Mouse (Mus musculus): ENCODE measurements around the gene Islr. TPM values are rescaled to one million over a fixed set of nuclear protein-coding genes. Genes with fewer than 3 reads are reported as not detected.

Islr gene
- polyA plus RNA-seq, 1 experiment from 2014 or later, result 128 TPM

DNA sequence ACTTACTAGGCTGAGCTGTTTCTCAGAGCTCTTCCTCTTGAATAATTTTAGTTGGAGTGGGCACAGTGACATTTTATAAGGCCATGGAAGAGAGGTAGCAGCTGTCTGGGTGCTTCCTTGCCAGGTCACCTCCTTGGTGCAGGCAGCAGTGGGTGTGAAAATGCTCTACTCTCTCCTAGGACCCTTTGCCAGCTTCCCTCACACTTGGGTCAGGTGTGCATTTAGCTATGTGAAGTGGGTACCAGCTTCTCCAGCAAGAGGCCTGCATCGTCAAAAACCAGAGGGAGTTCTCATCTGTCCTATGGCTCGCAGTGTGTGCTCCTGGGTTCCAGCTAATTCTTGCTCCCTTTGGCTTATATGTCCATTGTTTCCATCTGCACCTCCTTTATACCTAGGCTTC, 24.7 kb downstream of the Islr start:
- Histone ChIP-seq H3K4me3 (replicated peaks; ENCODE audit: low read length) (no peak overlapping the region), H3K4me2 (ENCODE audit: low read depth, low read length) (no peak overlapping the region), H3K27ac (ENCODE audit: low read length) (no peak overlapping the region), H3K9me3 (replicated peaks; ENCODE audit: control insufficient read depth, low read length) (no peaks in the 10 kb centered on the region), H3K9ac (ENCODE audit: low read length) (no peak overlapping the region), H3K4me1 (ENCODE audit: control insufficient read depth, insufficient read depth, low read length) (no peaks in the 10 kb centered on the region), H3K27me3 (ENCODE audit: control insufficient read depth, insufficient read depth, low read length) (no peaks in the 10 kb centered on the region), H3K36me3 (ENCODE audit: control insufficient read depth, insufficient read depth, low read length) (no peaks in the 10 kb centered on the region)
- 86% methylated on average over 2 of the region's 2 CpGs for WGBS
- ATAC-seq (ENCODE audit: insufficient read depth, low FRiP score), result no peak

DNA sequence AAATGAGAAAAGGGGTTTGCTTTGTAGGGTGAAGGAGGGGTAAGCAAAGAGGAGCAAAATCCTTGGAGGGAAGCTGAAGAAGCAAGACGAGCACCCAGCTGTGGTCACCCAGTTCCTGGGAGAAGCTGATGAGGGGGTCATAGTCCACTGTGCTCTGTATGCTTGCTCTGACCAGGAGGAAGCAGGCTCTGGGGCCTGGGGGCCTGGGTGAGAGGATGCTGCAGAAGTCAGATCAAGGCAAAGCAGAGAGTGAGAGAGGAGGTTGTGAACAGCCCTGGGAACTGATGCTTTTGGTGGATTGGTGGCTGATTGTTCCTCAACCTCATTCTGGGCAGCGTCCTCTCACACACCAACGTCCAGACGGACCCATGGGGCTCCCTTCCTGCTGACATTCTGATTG, 26.9 kb downstream of the Islr start:
- Histone ChIP-seq H3K9me3 (replicated peaks; ENCODE audit: control insufficient read depth, low read length) (no peaks in the 10 kb centered on the region), H3K27ac (ENCODE audit: low read length) (no peak overlapping the region), H3K9ac (ENCODE audit: low read length) (no peak overlapping the region), H3K27me3 (ENCODE audit: control insufficient read depth, insufficient read depth, low read length) (no peaks in the 10 kb centered on the region), H3K4me1 (ENCODE audit: control insufficient read depth, insufficient read depth, low read length) (no peaks in the 10 kb centered on the region), H3K4me3 (replicated peaks; ENCODE audit: low read length) (no peak overlapping the region), H3K36me3 (ENCODE audit: control insufficient read depth, insufficient read depth, low read length) (no peaks in the 10 kb centered on the region), H3K4me2 (ENCODE audit: low read depth, low read length) (no peak overlapping the region)
- WGBS, result 76% methylated on average over 4 of the region's 4 CpGs
- ATAC-seq (ENCODE audit: insufficient read depth, low FRiP score), result no peak

- peak overlapping the region; percentile 47; the same call in 1 of the 2 replicates for H3K27ac ChIP-seq (ENCODE audit: low read length)
- no peaks in the 10 kb centered on the region for H3K36me3 ChIP-seq (ENCODE audit: control insufficient read depth, insufficient read depth, low read length)
- no peaks in the 10 kb centered on the region for H3K4me1 ChIP-seq (ENCODE audit: control insufficient read depth, insufficient read depth, low read length)
- no peak overlapping the region for H3K4me3 ChIP-seq (replicated peaks; ENCODE audit: low read length)
- H3K4me2 ChIP-seq (ENCODE audit: low read depth, low read length), result no peak overlapping the region
- no peak overlapping the region for H3K9ac ChIP-seq (ENCODE audit: low read length)
- peak; percentile 47; the same call in 1 of the 2 replicates for ATAC-seq (ENCODE audit: insufficient read depth, low FRiP score)
- WGBS, result 27% methylated on average over 5 of the region's 5 CpGs
- no peaks in the 10 kb centered on the region for H3K9me3 ChIP-seq (replicated peaks; ENCODE audit: control insufficient read depth, low read length)
- no peaks in the 10 kb centered on the region for H3K27me3 ChIP-seq (ENCODE audit: control insufficient read depth, insufficient read depth, low read length)
Measured at GRCm38 (mm10) chr9:58175745-58176487, 28.2 kb downstream of the Islr start.

DNA sequence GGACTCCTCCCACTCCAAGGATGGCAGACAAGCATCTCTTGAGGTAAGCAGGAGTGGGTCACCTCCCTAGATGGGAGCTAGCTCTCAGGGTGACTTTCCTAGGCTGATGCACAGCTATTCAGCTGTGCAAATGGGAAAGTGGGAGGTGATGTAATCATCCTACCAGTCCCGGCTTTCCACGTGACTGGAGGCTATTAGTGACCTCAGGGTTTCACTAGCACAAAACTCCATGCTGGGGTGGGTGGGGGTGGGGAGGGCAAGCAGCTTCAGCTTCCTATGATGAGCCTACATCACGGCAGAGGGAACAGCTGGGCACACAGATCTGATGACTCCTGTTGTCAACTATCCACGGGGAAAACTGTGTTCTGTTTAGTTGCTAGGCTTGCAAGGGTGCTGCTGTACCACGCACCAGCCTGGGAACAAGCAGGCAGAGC, 29.3 kb downstream of the Islr start:
- H3K9me3 ChIP-seq (replicated peaks; ENCODE audit: control insufficient read depth, low read length), result no peaks in the 10 kb centered on the region
- H3K36me3 ChIP-seq (ENCODE audit: control insufficient read depth, insufficient read depth, low read length), result no peaks in the 10 kb centered on the region
- no peak overlapping the region for H3K9ac ChIP-seq (ENCODE audit: low read length)
- no peaks in the 10 kb centered on the region for H3K27me3 ChIP-seq (ENCODE audit: control insufficient read depth, insufficient read depth, low read length)
- H3K27ac ChIP-seq (ENCODE audit: low read length), result peak overlapping the region; percentile 47; the same call in 1 of the 2 replicates
- WGBS, result 31% methylated on average over 5 of the region's 5 CpGs
- no peak overlapping the region for H3K4me2 ChIP-seq (ENCODE audit: low read depth, low read length)
- no peak; the same call in 1 of the 2 replicates for ATAC-seq (ENCODE audit: insufficient read depth, low FRiP score)
- H3K4me3 ChIP-seq (replicated peaks; ENCODE audit: low read length), result no peak overlapping the region
- H3K4me1 ChIP-seq (ENCODE audit: control insufficient read depth, insufficient read depth, low read length), result no peaks in the 10 kb centered on the region

GRCm38 (mm10) chr9:58172863-58173262, 31.2 kb downstream of the Islr start:
- Histone ChIP-seq H3K27ac (ENCODE audit: low read length) (no peak overlapping the region), H3K9me3 (replicated peaks; ENCODE audit: control insufficient read depth, low read length) (no peaks in the 10 kb centered on the region), H3K36me3 (ENCODE audit: control insufficient read depth, insufficient read depth, low read length) (no peaks in the 10 kb centered on the region), H3K4me1 (ENCODE audit: control insufficient read depth, insufficient read depth, low read length) (no peaks in the 10 kb centered on the region), H3K9ac (ENCODE audit: low read length) (no peak overlapping the region), H3K27me3 (ENCODE audit: control insufficient read depth, insufficient read depth, low read length) (no peaks in the 10 kb centered on the region), H3K4me2 (ENCODE audit: low read depth, low read length) (no peak overlapping the region), H3K4me3 (replicated peaks; ENCODE audit: low read length) (no peak overlapping the region)
- WGBS, result 69% methylated on average over 2 of the region's 2 CpGs
- no peak for ATAC-seq (ENCODE audit: insufficient read depth, low FRiP score)

DNA sequence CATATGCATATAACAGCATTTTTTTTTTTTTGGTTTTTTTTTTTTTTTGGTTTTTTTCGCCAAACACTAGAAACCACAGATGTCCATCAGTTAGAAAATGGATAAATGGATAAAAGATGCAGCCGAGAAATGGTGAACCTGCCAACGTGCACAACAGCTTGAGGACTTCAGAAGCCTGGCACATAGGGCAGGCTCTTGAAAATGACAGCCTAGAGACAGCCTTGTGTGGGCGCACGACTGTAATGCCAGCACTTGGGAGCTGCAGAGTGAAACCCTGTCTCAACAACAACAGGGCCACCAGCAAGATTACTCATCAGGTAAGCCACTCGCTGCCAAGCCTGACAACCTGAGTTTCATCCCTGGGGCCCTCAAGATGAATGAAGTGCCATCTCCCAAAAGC, 34.7 kb downstream of the Islr start:
- Histone ChIP-seq H3K27me3 (ENCODE audit: control insufficient read depth, insufficient read depth, low read length) (no peaks in the 10 kb centered on the region), H3K36me3 (ENCODE audit: control insufficient read depth, insufficient read depth, low read length) (no peaks in the 10 kb centered on the region), H3K4me2 (ENCODE audit: low read depth, low read length) (no peak overlapping the region), H3K27ac (ENCODE audit: low read length) (no peak overlapping the region), H3K4me1 (ENCODE audit: control insufficient read depth, insufficient read depth, low read length) (no peaks in the 10 kb centered on the region), H3K9ac (ENCODE audit: low read length) (no peak overlapping the region), H3K4me3 (replicated peaks; ENCODE audit: low read length) (no peak overlapping the region), H3K9me3 (replicated peaks; ENCODE audit: control insufficient read depth, low read length) (peaks cover 5% of the 10 kb centered on the region; the same call in 1 of the 2 replicates)
- ATAC-seq (ENCODE audit: insufficient read depth, low FRiP score), result no peak
- WGBS, result 80% methylated on average over 6 of the region's 6 CpGs

DNA sequence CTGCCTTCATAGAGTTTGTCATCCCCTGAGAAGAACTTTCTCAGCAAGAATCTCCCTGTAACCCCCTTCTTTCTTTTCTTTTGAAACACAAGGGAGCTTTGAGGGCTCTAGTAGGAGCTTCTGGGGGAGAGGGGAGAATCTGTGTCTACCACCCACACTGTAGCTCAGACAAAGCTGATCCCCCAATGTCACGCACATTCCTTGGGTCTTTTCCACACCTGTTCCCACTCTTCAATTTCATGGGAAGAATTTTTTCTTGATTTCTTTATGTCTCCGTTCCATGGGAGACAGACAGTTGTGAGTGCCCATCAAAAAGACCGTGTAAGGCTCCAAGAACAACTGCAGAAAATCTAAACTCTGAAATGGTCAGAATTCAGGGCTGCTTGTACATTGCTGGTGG, 35.2 kb downstream of the Islr start:
- H3K4me3 ChIP-seq (replicated peaks; ENCODE audit: low read length), result no peak overlapping the region

GRCm38 (mm10) chr9:58165779-58166178, 38.3 kb downstream of the Islr start:
- Histone ChIP-seq H3K36me3 (ENCODE audit: control insufficient read depth, insufficient read depth, low read length) (no peaks in the 10 kb centered on the region), H3K4me3 (replicated peaks; ENCODE audit: low read length) (no peak overlapping the region), H3K27me3 (ENCODE audit: control insufficient read depth, insufficient read depth, low read length) (no peaks in the 10 kb centered on the region), H3K4me1 (ENCODE audit: control insufficient read depth, insufficient read depth, low read length) (peaks cover 2% of the 10 kb centered on the region; the same call in 1 of the 2 replicates), H3K27ac (ENCODE audit: low read length) (no peak overlapping the region), H3K9ac (ENCODE audit: low read length) (no peak overlapping the region), H3K4me2 (ENCODE audit: low read depth, low read length) (no peak overlapping the region), H3K9me3 (replicated peaks; ENCODE audit: control insufficient read depth, low read length) (peaks cover 5% of the 10 kb centered on the region; the same call in 1 of the 2 replicates)
- no peak for ATAC-seq (ENCODE audit: insufficient read depth, low FRiP score)
- 80% methylated on average over 1 of the region's 1 CpGs for WGBS

More for the DNA sequence above, 35.2 kb downstream of the Islr start:
- WGBS, result 57% methylated on average over 3 of the region's 3 CpGs
- H3K36me3 ChIP-seq (ENCODE audit: control insufficient read depth, insufficient read depth, low read length), result no peaks in the 10 kb centered on the region
- H3K4me2 ChIP-seq (ENCODE audit: low read depth, low read length), result no peak overlapping the region
- no peak overlapping the region for H3K27ac ChIP-seq (ENCODE audit: low read length)
- H3K27me3 ChIP-seq (ENCODE audit: control insufficient read depth, insufficient read depth, low read length), result no peaks in the 10 kb centered on the region
- ATAC-seq (ENCODE audit: insufficient read depth, low FRiP score), result no peak
- H3K9ac ChIP-seq (ENCODE audit: low read length), result no peak overlapping the region
- H3K4me1 ChIP-seq (ENCODE audit: control insufficient read depth, insufficient read depth, low read length), result no peaks in the 10 kb centered on the region
- H3K9me3 ChIP-seq (replicated peaks; ENCODE audit: control insufficient read depth, low read length), result peaks cover 5% of the 10 kb centered on the region; the same call in 1 of the 2 replicates

DNA sequence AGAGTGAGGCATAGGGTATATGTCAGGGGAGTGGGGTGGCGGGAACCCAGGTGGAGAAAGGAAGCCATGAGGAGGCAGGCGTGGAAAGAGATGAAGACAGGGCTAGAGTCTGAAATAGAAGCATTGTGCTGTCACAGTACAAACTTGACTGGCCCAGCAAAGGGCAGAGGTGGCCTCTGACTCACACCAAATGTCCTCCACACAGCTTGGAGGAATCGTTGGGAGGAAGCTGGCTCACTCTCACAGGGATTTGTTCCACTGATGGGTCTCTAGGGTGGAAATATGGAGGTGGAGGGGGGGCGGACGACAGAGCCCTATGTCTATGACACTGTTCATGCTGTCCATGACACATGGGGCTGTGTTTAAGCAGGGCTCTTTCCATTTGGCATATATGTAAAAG, 41.0 kb downstream of the Islr start:
- peaks cover 5% of the 10 kb centered on the region; the same call in 1 of the 2 replicates for H3K9me3 ChIP-seq (replicated peaks; ENCODE audit: control insufficient read depth, low read length)
- ATAC-seq (ENCODE audit: insufficient read depth, low FRiP score), result no peak
- H3K36me3 ChIP-seq (ENCODE audit: control insufficient read depth, insufficient read depth, low read length), result no peaks in the 10 kb centered on the region
- no peak overlapping the region for H3K4me3 ChIP-seq (replicated peaks; ENCODE audit: low read length)
- no peak overlapping the region for H3K9ac ChIP-seq (ENCODE audit: low read length)
- 68% methylated on average over 5 of the region's 5 CpGs for WGBS
- peaks cover 22% of the 10 kb centered on the region for H3K4me1 ChIP-seq (ENCODE audit: control insufficient read depth, insufficient read depth, low read length)
- no peak overlapping the region for H3K4me2 ChIP-seq (ENCODE audit: low read depth, low read length)
- no peak overlapping the region for H3K27ac ChIP-seq (ENCODE audit: low read length)
- no peaks in the 10 kb centered on the region for H3K27me3 ChIP-seq (ENCODE audit: control insufficient read depth, insufficient read depth, low read length)
